In genomic region chrX:7057056-7057455, GRCm38 (mm10) we compare ENCODE assay signal across 24 mouse cellular contexts. TPM values are rescaled to one million over a fixed set of nuclear protein-coding genes. Genes with fewer than 3 reads are reported as not detected.
DNase-seq lines count a peak whose midpoint lies in the region; ATAC-seq and TF ChIP-seq lines count a peak whose summit lies in the region.
"Had no signal": no experiment of that assay in that cellular context is flagged by ENCODE, and none has a peak within 500 bp of the region (broad histone marks: within the 10 kb centered on the region; RNA-seq: fewer than 3 reads in every experiment).

No protein-coding gene starts in this region.

- H3K4me2 ChIP-seq in liver, embryonic 14.5 days (ENCODE audit: low read depth), result peak overlapping the region; percentile 54
- no peak overlapping the region for H3K4me2 ChIP-seq in midbrain, embryonic 14.5 days (ENCODE audit: low read length)
- H3K4me2 ChIP-seq: embryonic facial prominence, embryonic 12.5 days; forebrain, embryonic 13.5 days; heart, embryonic 13.5 days; hindbrain, embryonic 12.5 days had no signal

- no peak overlapping the region for H3K4me3 ChIP-seq in liver, embryonic 14.5 days (ENCODE audit: insufficient read depth in 1 of 2, low read depth in 2 of 2, low read length in 2 of 2)
- no peak overlapping the region for H3K4me3 ChIP-seq in midbrain, embryonic 14.5 days (replicated peaks; ENCODE audit: low read depth, low read length)
- H3K4me3 ChIP-seq: embryonic facial prominence, embryonic 12.5 days; forebrain, embryonic 13.5 days; gastrocnemius, adult 2 months; heart, embryonic 13.5 days; hindbrain, embryonic 12.5 days had no signal

- H3K9ac ChIP-seq in liver, embryonic 14.5 days (replicated peaks), result no peak overlapping the region
- no peak overlapping the region for H3K9ac ChIP-seq in midbrain, embryonic 14.5 days (replicated peaks; ENCODE audit: low read length)
- H3K9ac ChIP-seq: embryonic facial prominence, embryonic 12.5 days; forebrain, embryonic 13.5 days; heart, embryonic 13.5 days; hindbrain, embryonic 12.5 days had no signal

- peak; percentile 29 for DNase-seq in c-Kit-positive CD71-positive TER-119-positive erythroid progenitor cells, embryonic 14.5 days (ENCODE audit: low spot score)
- peak; percentile 18 for DNase-seq in liver
- DNase-seq in liver, embryonic 14.5 days (ENCODE audit: low read depth in 3 of 3, low spot score in 3 of 3), result peak in 1 of 3 experiments; percentile 3
- DNase-seq in splenic B cell, adult 2 months (ENCODE audit: low read depth, low spot score), result peak; percentile 3
- no peak for DNase-seq in thymus, postnatal 25 days
- no peak for DNase-seq in midbrain, embryonic 14.5 days
- DNase-seq: adrenal gland, adult 2 months; adrenal gland, postnatal 36 days; cerebellum, adult 11 months; cerebellum, adult 9-10 months; cerebellum, postnatal 25 days; gastrocnemius, adult 2 months; gastrocnemius, postnatal 25 days; heart, postnatal 10 days; heart, postnatal 4 days had no signal

- ATAC-seq in liver, embryonic 14.5 days (ENCODE audit: insufficient read depth), result peak; percentile 76
- ATAC-seq in midbrain, embryonic 14.5 days (ENCODE audit: low FRiP score, low TSS enrichment), result no peak
- no peak for ATAC-seq in CD4-positive, CD25-positive, alpha-beta regulatory T cell, adult 4 months
- ATAC-seq: forebrain, embryonic 13.5 days; hindbrain, embryonic 16.5 days had no signal

- TF ChIP-seq CTCF in liver, embryonic 14.5 days (IDR thresholded peaks at IDR 0.05; ENCODE audit: low read depth), result peak; percentile 44

- H3K27me3 ChIP-seq in liver, embryonic 14.5 days (ENCODE audit: control insufficient read depth, insufficient read depth, low read length), result no peaks in the 10 kb centered on the region
- no peaks in the 10 kb centered on the region for H3K27me3 ChIP-seq in splenic B cell, adult 2 months (ENCODE audit: control insufficient read depth, insufficient read depth, low read length, poor library complexity, severe bottlenecking)
- H3K27me3 ChIP-seq in midbrain, embryonic 14.5 days (ENCODE audit: control insufficient read depth, insufficient read depth, low read length), result no peaks in the 10 kb centered on the region
- H3K27me3 ChIP-seq: CH12.LX; embryonic facial prominence, embryonic 12.5 days; forebrain, embryonic 13.5 days; heart, embryonic 13.5 days; hindbrain, embryonic 12.5 days had no signal

- peaks cover 14 to 19% of the 10 kb centered on the region in 2 experiments for H3K4me1 ChIP-seq in liver, embryonic 14.5 days (replicated peaks; ENCODE audit: control insufficient read depth in 2 of 2, insufficient read depth in 2 of 2, low read length in 1 of 2)
- no peaks in the 10 kb centered on the region for H3K4me1 ChIP-seq in midbrain, embryonic 14.5 days (ENCODE audit: control insufficient read depth, insufficient read depth, low read length)
- H3K4me1 ChIP-seq: embryonic facial prominence, embryonic 12.5 days; forebrain, embryonic 13.5 days; hindbrain, embryonic 12.5 days had no signal

- no peaks in the 10 kb centered on the region for H3K9me3 ChIP-seq in liver, embryonic 14.5 days (ENCODE audit: control insufficient read depth, low read length)
- H3K9me3 ChIP-seq in midbrain, embryonic 14.5 days (ENCODE audit: control insufficient read depth, low read length), result no peaks in the 10 kb centered on the region
- H3K9me3 ChIP-seq: embryonic facial prominence, embryonic 12.5 days; forebrain, embryonic 13.5 days; heart, embryonic 13.5 days; hindbrain, embryonic 12.5 days had no signal

- H3K27ac ChIP-seq in liver, embryonic 14.5 days, result peak overlapping the region; percentile 75
- H3K27ac ChIP-seq in midbrain, embryonic 14.5 days (replicated peaks; ENCODE audit: low read depth, low read length), result no peak overlapping the region
- H3K27ac ChIP-seq: embryonic facial prominence, embryonic 12.5 days; forebrain, embryonic 13.5 days; gastrocnemius, adult 2 months; heart, embryonic 13.5 days; hindbrain, embryonic 12.5 days had no signal

- TF ChIP-seq EP300 in liver, embryonic 14.5 days (IDR thresholded peaks at IDR 0.05; ENCODE audit: low read depth), result no peak

- H3K36me3 ChIP-seq in liver, embryonic 14.5 days (replicated peaks; ENCODE audit: control insufficient read depth, insufficient read depth, low read depth), result no peaks in the 10 kb centered on the region
- H3K36me3 ChIP-seq in splenic B cell, adult 2 months (ENCODE audit: control insufficient read depth, insufficient read depth, low read length, poor library complexity, severe bottlenecking), result no peaks in the 10 kb centered on the region
- no peaks in the 10 kb centered on the region for H3K36me3 ChIP-seq in midbrain, embryonic 14.5 days (ENCODE audit: control insufficient read depth, insufficient read depth, low read length)
- H3K36me3 ChIP-seq: embryonic facial prominence, embryonic 12.5 days; heart, embryonic 13.5 days; hindbrain, embryonic 12.5 days had no signal

RNA-seq across cellular contexts. Expression of gene Akap4, which starts 10.3 kb away (rescaled TPM):
- polyA plus RNA-seq in liver, embryonic 14.5 days (2012; rRNA removed), result not detected in 2 replicates
- polyA plus RNA-seq in liver, embryonic 14.5 days (2014; fragmentation: Nextera tagmentation; extraction: Ambion mirVana), result not detected in 2 replicates
- polyA plus RNA-seq in midbrain, embryonic 14.5 days (2014; fragmentation: Nextera tagmentation; extraction: Ambion mirVana), result not detected in 2 replicates
- not detected for polyA plus RNA-seq in CD4-positive, CD25-positive, alpha-beta regulatory T cell, adult 4 months (2017; shearing (Covaris generic))
- polyA plus RNA-seq: adrenal gland, adult 2 months; C2C12; cortical plate, adult 2 months; embryonic facial prominence, embryonic 12.5 days; forebrain, embryonic 13.5 days; heart, embryonic 13.5 days; hindbrain, embryonic 12.5 days; hindbrain, embryonic 16.5 days had no signal

RNA-seq across cellular contexts. Expression of gene Ccnb3, which starts 15.6 kb away (rescaled TPM):
- not detected in 2 replicates for polyA plus RNA-seq in liver, embryonic 14.5 days (2012; rRNA removed)
- 0.03 TPM in 1 of 2 replicates, not detected in the other for polyA plus RNA-seq in liver, embryonic 14.5 days (2014; fragmentation: Nextera tagmentation; extraction: Ambion mirVana)
- not detected in 2 replicates for polyA plus RNA-seq in midbrain, embryonic 14.5 days (2014; fragmentation: Nextera tagmentation; extraction: Ambion mirVana)
- polyA plus RNA-seq in CD4-positive, CD25-positive, alpha-beta regulatory T cell, adult 4 months (2017; shearing (Covaris generic)), result not detected
- polyA plus RNA-seq: adrenal gland, adult 2 months; C2C12; cortical plate, adult 2 months; forebrain, embryonic 13.5 days; hindbrain, embryonic 12.5 days; hindbrain, embryonic 16.5 days had no signal

Comparison
In these comparisons a context has a peak if more than half of its experiments do, and no peak if none do; other contexts are left out.
1. DNase-seq: peak in c-Kit-positive CD71-positive TER-119-positive erythroid progenitor cells, embryonic 14.5 days (single experiment), liver (single experiment) and splenic B cell, adult 2 months (single experiment); none in thymus, postnatal 25 days (single experiment) and midbrain, embryonic 14.5 days (single experiment).